Mouse (Mus musculus) regulatory T cell (primary cell): ENCODE data around the gene S1pr1.

Experiments
- in situ Hi-C: fragments of 300-600 bp; cut with MboI, MseI; formaldehyde crosslinking; loops from one replicate; pipeline ENCODE4 v1.15.1; 2025; ENCODE audit warnings: high pct_unique_total_duplicates

S1pr1 gene

GRCm38 (mm10) chr3:115675546-115676535, 39.0 kb downstream of the S1pr1 start:
- in situ Hi-C loops, result no loop called here

GRCm38 (mm10) chr3:115674665-115675064, 40.2 kb downstream of the S1pr1 start:
- in situ Hi-C loops, result no loop called here

GRCm38 (mm10) chr3:115673663-115674157, 41.2 kb downstream of the S1pr1 start:
- in situ Hi-C loops, result no loop called here

GRCm38 (mm10) chr3:115672965-115673662, 41.8 kb downstream of the S1pr1 start:
- in situ Hi-C loops, result no loop called here

- in situ Hi-C loops, result no loop called here
Measured at GRCm38 (mm10) chr3:115669230-115669629, 45.6 kb downstream of the S1pr1 start.

- in situ Hi-C loops, result no loop called here
Measured at GRCm38 (mm10) chr3:115667182-115667581, 47.7 kb downstream of the S1pr1 start.

GRCm38 (mm10) chr3:115666547-115666946, 48.3 kb downstream of the S1pr1 start:
- in situ Hi-C loops, result no loop called here

- in situ Hi-C loops, result loop anchor here (5.0 kb wide), 2 partner anchors 48 to 228 kb away; no protein-coding TSS in a partner anchor
Measured at GRCm38 (mm10) chr3:115664497-115664896, 50.4 kb downstream of the S1pr1 start.

GRCm38 (mm10) chr3:115660701-115661460, 54.0 kb downstream of the S1pr1 start:
- in situ Hi-C loops, result loop anchor here (5.0 kb wide), 2 partner anchors 51 to 231 kb away; no protein-coding TSS in a partner anchor
